Mouse (Mus musculus) embryonic facial prominence, embryonic 11.5 days (tissue): ENCODE data around the gene Hdac7. TPM values are rescaled to one million over a fixed set of nuclear protein-coding genes. Genes with fewer than 3 reads are reported as not detected.

ENCODE experiments used
- ATAC-seq: fragments of 200-750 bp; cut with Nextera tagmentation; replicated peaks from 2 replicates; pipeline ENCODE4 v1.8.0; 2017; ENCODE audit warnings: low read depth; ENCODE audit not compliant: insufficient number of reproducible peaks, low FRiP score, low TSS enrichment
- DNase-seq: peaks from one replicate; pipeline ENCODE4 v3.0.0-alpha.2; 2015; ENCODE audit warnings: low spot score
- H3K27ac ChIP-seq: fragments of 300-500 bp; sonication (generic); replicated peaks from 2 replicates; pipeline ENCODE4 v1.5.1; 2014; ENCODE audit warnings: mild to moderate bottlenecking, low read depth, low read length, control low read depth
- H3K27me3 ChIP-seq: fragments of 300-500 bp; sonication (generic); 2 replicates; pipeline ENCODE4 v1.6.1; 2014; ENCODE audit warnings: mild to moderate bottlenecking, low read length, moderate library complexity, mixed read lengths; ENCODE audit not compliant: control insufficient read depth, insufficient read depth
- H3K36me3 ChIP-seq: fragments of 300-500 bp; sonication (generic); replicated peaks from 2 replicates; pipeline ENCODE4 v1.6.1; 2014; ENCODE audit warnings: low read depth, mild to moderate bottlenecking, low read length, moderate library complexity, mixed read lengths; ENCODE audit not compliant: control insufficient read depth, insufficient read depth
- H3K4me1 ChIP-seq: fragments of 300-500 bp; sonication (generic); 2 replicates; pipeline ENCODE4 v1.6.1; 2014; ENCODE audit warnings: low read length, mixed read lengths; ENCODE audit not compliant: control insufficient read depth, insufficient read depth
- H3K4me2 ChIP-seq: fragments of 300-500 bp; sonication (generic); 2 replicates; pipeline ENCODE4 v1.6.1; 2014; ENCODE audit warnings: low read depth, mild to moderate bottlenecking, control low read depth, low read length, moderate library complexity
- H3K4me3 ChIP-seq: fragments of 300-500 bp; sonication (generic); 2 replicates; pipeline ENCODE4 v1.5.1; 2014; ENCODE audit warnings: low read depth, low read length, control low read depth
- H3K9ac ChIP-seq: fragments of 300-500 bp; sonication (generic); replicated peaks from 2 replicates; pipeline ENCODE4 v1.6.1; 2014; ENCODE audit warnings: mild to moderate bottlenecking, control low read depth, low read length
- H3K9me3 ChIP-seq: fragments of 300-500 bp; sonication (generic); replicated peaks from 2 replicates; pipeline ENCODE4 v1.6.1; 2016; ENCODE audit warnings: mild to moderate bottlenecking, low read length, inconsistent platforms, mixed read lengths; ENCODE audit not compliant: control insufficient read depth
- WGBS: fragments of 180-500 bp; shearing (Covaris S2); extraction: QIAGEN DNeasy Blood & Tissue Kit; methylation state at CpG from one replicate; pipeline ENCODE4 v1.1.7; 2014; 5-methylcytosine and 5-hydroxymethylcytosine counted together
- polyA plus RNA-seq: library from polyadenylated mRNA; unstranded; fragments of >200 nt; fragmentation: Nextera tagmentation; extraction: Ambion mirVana; gene quantifications from 2 replicates; pipeline ENCODE4 v1.2.1, GENCODE M21; 2014

Gene Hdac7
- polyA plus RNA-seq, 1 experiment from 2014 or later = 17.0 TPM

DNA sequence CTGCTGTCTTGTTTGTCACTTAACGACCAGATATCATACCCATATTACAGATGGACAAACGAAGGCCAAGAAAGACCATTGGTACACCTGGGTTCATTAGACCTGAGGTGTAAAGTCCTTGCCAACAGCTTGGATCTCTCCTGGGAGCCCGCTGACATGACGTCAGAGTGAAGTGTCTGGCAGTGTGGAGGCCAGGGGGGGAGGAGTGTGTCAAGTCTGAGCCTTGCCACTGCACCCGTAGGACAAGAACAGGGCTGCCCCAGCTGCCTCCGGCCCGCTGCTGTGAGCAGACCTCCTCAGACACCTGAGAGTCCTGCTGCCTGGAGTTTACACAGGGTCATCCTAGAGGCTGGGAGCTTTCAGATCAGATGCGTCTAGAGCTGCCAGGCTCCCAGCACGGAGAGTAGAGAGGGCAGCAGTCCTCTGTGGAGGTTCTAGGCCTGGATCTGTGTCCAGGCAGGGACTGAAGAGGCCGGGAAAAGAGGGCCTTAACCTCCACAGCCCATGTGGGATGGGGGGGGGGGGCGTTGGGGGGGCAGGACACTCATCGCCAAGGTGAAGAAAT, 100.3 kb downstream of the Hdac7 start:
- no peaks in the 10 kb centered on the region for H3K4me1 ChIP-seq
- H3K4me2 ChIP-seq = no peak overlapping the region
- H3K9ac ChIP-seq = no peak overlapping the region
- ATAC-seq = no peak
- WGBS = 73% methylated on average over 12 of the region's 12 CpGs
- no peaks in the 10 kb centered on the region for H3K27me3 ChIP-seq
- H3K36me3 ChIP-seq = no peaks in the 10 kb centered on the region
- H3K9me3 ChIP-seq = no peaks in the 10 kb centered on the region
- no peak for DNase-seq
- H3K27ac ChIP-seq = no peak overlapping the region
- H3K4me3 ChIP-seq = no peak overlapping the region

DNA sequence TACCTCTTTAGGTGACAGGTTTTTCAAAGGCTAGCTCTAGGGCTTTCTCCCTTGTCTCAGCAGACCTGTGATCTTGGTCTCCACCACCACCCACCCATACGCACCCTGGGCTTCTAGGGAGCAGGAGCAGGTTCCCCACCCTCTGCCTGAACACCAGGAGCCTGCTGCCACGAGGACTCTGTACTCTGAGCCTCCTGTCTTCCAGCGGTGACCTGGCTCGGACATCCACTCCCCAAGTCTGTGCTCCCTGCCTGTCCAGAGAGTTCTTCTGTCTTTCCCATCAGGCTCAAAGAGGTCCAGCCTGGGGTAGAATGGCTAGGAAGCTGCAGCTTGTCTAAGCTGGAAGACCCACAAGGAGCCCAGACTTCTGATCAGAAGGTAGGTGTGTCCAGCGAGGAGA, 101.1 kb downstream of the Hdac7 start:
- DNase-seq = no peak
- Histone ChIP-seq H3K4me1 (no peaks in the 10 kb centered on the region), H3K4me3 (no peak overlapping the region), H3K27ac (no peak overlapping the region), H3K36me3 (no peaks in the 10 kb centered on the region), H3K4me2 (no peak overlapping the region), H3K9me3 (no peaks in the 10 kb centered on the region), H3K9ac (no peak overlapping the region), H3K27me3 (no peaks in the 10 kb centered on the region)
- no peak for ATAC-seq
- 93% methylated on average over 5 of the region's 5 CpGs for WGBS

Other genes with a start within 250 kb of the Hdac7 start
- 54.7 and 54.9 TPM in 2 replicates for gene Rpap3, start 138.7 kb downstream of the Hdac7 start, polyA plus RNA-seq
- gene Endou, start 113.2 kb downstream of the Hdac7 start, polyA plus RNA-seq = not detected in 2 replicates
- 2.2 and 2.4 TPM in 2 replicates for gene Rapgef3, start 76.5 kb downstream of the Hdac7 start, polyA plus RNA-seq
- 18.9 and 22.8 TPM in 2 replicates for gene Slc48a1, start 66.0 kb downstream of the Hdac7 start, polyA plus RNA-seq
- 0.29 and 0.36 TPM in 2 replicates for gene Vdr, start 66.1 kb upstream of the Hdac7 start, polyA plus RNA-seq
- 39.1 and 40.6 TPM in 2 replicates for gene Tmem106c, start 119.7 kb upstream of the Hdac7 start, polyA plus RNA-seq
- 161 and 177 TPM in 2 replicates for gene Col2a1, start 160.2 kb upstream of the Hdac7 start, polyA plus RNA-seq
- 36.8 and 37.4 TPM in 2 replicates for gene Pfkm, start 248.1 kb upstream of the Hdac7 start, polyA plus RNA-seq
- 44.2 and 45.7 TPM in 2 replicates for gene Senp1, start 249.2 kb upstream of the Hdac7 start, polyA plus RNA-seq